20 mouse cellular contexts compared by ENCODE assay signal in genomic region chr17:84963651-84964050, GRCm38 (mm10).
"Had no signal": no experiment of that assay in that cellular context is flagged by ENCODE, and none has a peak within 500 bp of the region (broad histone marks: within the 10 kb centered on the region; RNA-seq: fewer than 3 reads in every experiment).

No protein-coding gene starts in this region.

- H3K9ac ChIP-seq: liver, embryonic 14.5 days; lung, embryonic 15.5 days; neural tube, embryonic 13.5 days; neural tube, embryonic 15.5 days had no signal

- H3K36me3 ChIP-seq: neural tube, embryonic 15.5 days had no signal

- DNase-seq: lung, adult 2 months; lung, postnatal 14 days; lung, postnatal 4 days; midbrain, embryonic 14.5 days; retina, postnatal 1 day; right cerebral cortex, adult 18-20 months; right cerebral cortex, postnatal 25 days; right cerebral cortex, postnatal 4 days; spleen, adult 18-20 months; thymus, adult 2 months; thymus, postnatal 25 days; thymus, postnatal 4 days had no signal

- H3K27ac ChIP-seq: liver, embryonic 14.5 days; lung, embryonic 15.5 days; midbrain, embryonic 10.5 days; neural tube, embryonic 13.5 days; neural tube, embryonic 15.5 days had no signal

- ATAC-seq: lung, postnatal 0 days; midbrain, embryonic 16.5 days had no signal

- H3K4me3 ChIP-seq: lung, embryonic 15.5 days; midbrain, embryonic 10.5 days; myocyte; neural tube, embryonic 13.5 days; neural tube, embryonic 15.5 days had no signal

- H3K27me3 ChIP-seq: lung, embryonic 15.5 days; neural tube, embryonic 13.5 days; neural tube, embryonic 15.5 days had no signal

- H3K4me2 ChIP-seq: lung, embryonic 15.5 days; neural tube, embryonic 13.5 days; neural tube, embryonic 15.5 days had no signal

- H3K9me3 ChIP-seq: lung, embryonic 15.5 days; neural tube, embryonic 13.5 days; neural tube, embryonic 15.5 days had no signal
